Mouse (Mus musculus): ENCODE data around the gene N4bp2l2.

GRCm38 (mm10) chr5:150560851-150561250 is 105.1 kb downstream of the N4bp2l2 start:
- no peak for TF ChIP-seq RAD21 (IDR thresholded peaks at IDR 0.05; ENCODE audit: low read depth, low read length)
- no peak for TF ChIP-seq MAZ (IDR thresholded peaks at IDR 0.05; ENCODE audit: low read depth, low read length)
- no peak; a peak in 1 of 4 replicates for TF ChIP-seq CTCF (conservative IDR thresholded peaks at IDR 0.05 in 1 of 2, IDR thresholded peaks at IDR 0.05 in 1 of 2; ENCODE audit: low read depth in 2 of 2, low read length in 2 of 2)
- TF ChIP-seq USF1 (IDR thresholded peaks at IDR 0.05; ENCODE audit: low read depth, low read length), result no peak
- TF ChIP-seq IRF4 (IDR thresholded peaks at IDR 0.05; ENCODE audit: low read depth, low read length), result no peak
